ENCODE assay signal across 21 mouse cellular contexts in the genomic region with DNA sequence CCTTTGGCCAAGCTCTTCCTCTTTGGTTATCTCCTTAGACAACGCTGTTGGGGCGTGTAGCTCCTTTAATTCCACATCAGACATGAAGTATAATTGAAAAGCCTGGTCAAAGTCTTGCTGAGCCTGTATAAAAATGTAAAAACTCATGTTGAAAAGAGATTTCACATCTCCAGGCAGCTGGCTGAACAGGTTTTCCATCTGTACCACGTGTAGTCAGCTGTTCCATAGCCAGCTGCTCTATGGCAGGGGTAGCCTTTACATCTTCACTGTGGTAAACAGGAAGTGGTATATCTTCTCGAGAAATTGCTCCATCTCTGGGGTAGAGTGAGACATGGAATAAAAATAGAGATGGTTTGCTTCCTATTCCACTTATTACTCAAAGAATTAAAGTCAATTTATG. TPM values are rescaled to one million over a fixed set of nuclear protein-coding genes. Genes with fewer than 3 reads are reported as not detected.
DNase-seq lines count a peak whose midpoint lies in the region; ATAC-seq and TF ChIP-seq lines count a peak whose summit lies in the region.
"Had no signal": no experiment of that assay in that cellular context is flagged by ENCODE, and none has a peak within 500 bp of the region (broad histone marks: within the 10 kb centered on the region; RNA-seq: fewer than 3 reads in every experiment).

No protein-coding gene starts in this region.

- no peak overlapping the region for H3ac ChIP-seq in myocyte (ENCODE audit: control insufficient read depth, insufficient read length)

- H3K27me3 ChIP-seq in myocyte (ENCODE audit: control insufficient read depth, insufficient read depth, insufficient read length) = no peaks in the 10 kb centered on the region
- H3K27me3 ChIP-seq: forebrain, embryonic 13.5 days; liver, embryonic 12.5 days; neural tube, embryonic 13.5 days; stomach, embryonic 15.5 days had no signal

- DNase-seq in 416B (ENCODE audit: low read depth) = peak; percentile 62
- peak; percentile 56 for DNase-seq in CD4-positive, CD25-positive, alpha-beta regulatory T cell, adult 2 months (ENCODE audit: low read depth, low spot score)
- no peak for DNase-seq in cerebellum, adult 11-12 months
- DNase-seq in urinary bladder, postnatal 14 days (ENCODE audit: low spot score) = no peak
- DNase-seq in left cerebral cortex, postnatal 14 days (ENCODE audit: low spot score in 2 of 2) = no peak
- DNase-seq: adrenal gland, postnatal 36 days; cerebellum, adult 9-10 months; gastrocnemius, postnatal 25 days; kidney, adult 8-10 months; left cerebral cortex, postnatal 4 days; lung, embryonic 14.5 days; right cerebral cortex, postnatal 14 days had no signal

- no peak overlapping the region for H3K4me3 ChIP-seq in myocyte
- H3K4me3 ChIP-seq: forebrain, embryonic 13.5 days; liver, embryonic 12.5 days; neural tube, embryonic 13.5 days; stomach, embryonic 15.5 days had no signal

- no peaks in the 10 kb centered on the region for H3K79me2 ChIP-seq in myocyte (ENCODE audit: control insufficient read depth, insufficient read depth)

- intact Hi-C loops in left cerebral cortex, postnatal 14 days (cut with DNase I) = no loop called here

- H3K4me2 ChIP-seq in myocyte (ENCODE audit: low read depth) = no peak overlapping the region
- H3K4me2 ChIP-seq: forebrain, embryonic 13.5 days; heart, embryonic 11.5 days; liver, embryonic 12.5 days; lung, embryonic 14.5 days; neural tube, embryonic 13.5 days; stomach, embryonic 15.5 days had no signal

- no peaks in the 10 kb centered on the region for H3K36me3 ChIP-seq in myocyte (ENCODE audit: control insufficient read depth, insufficient read depth)
- H3K36me3 ChIP-seq: liver, embryonic 12.5 days; neural tube, embryonic 13.5 days; stomach, embryonic 15.5 days had no signal

- no peak for TF ChIP-seq POLR2A in myocyte (IDR thresholded peaks at IDR 0.05; ENCODE audit: insufficient read length, low read depth)

- peak; percentile 93 for ATAC-seq in common myeloid progenitor, adult 5-6 weeks (replicated peaks; ENCODE audit: low read depth, poor library complexity, severe bottlenecking)
- ATAC-seq: forebrain, embryonic 13.5 days; hindbrain, embryonic 16.5 days; liver, embryonic 12.5 days; midbrain, embryonic 16.5 days had no signal

TF ChIP-seq in myocyte, 11 proteins besides CTCF, POLR2A, EP300 and RAD21:
- TF ChIP-seq MAX (IDR thresholded peaks at IDR 0.05; ENCODE audit: low read depth) (no peak), MYOD1 (IDR thresholded peaks at IDR 0.05; ENCODE audit: control insufficient read depth in 1 of 3, insufficient read length in 2 of 3, low read depth in 2 of 3) (peak in 2 of 3 experiments; percentile 28 to 49)

RNA-seq across cellular contexts. Expression of gene Scaf8, which starts 22.1 kb away (rescaled TPM):
- 34.0 and 52.3 TPM in 2 replicates for total RNA-seq in common myeloid progenitor, adult 5-6 weeks (2017)
- polyA plus RNA-seq in myocyte (2012; fragmentation: generic; extraction: Trizol) = 15.4 TPM
- total RNA-seq in left cerebral cortex, postnatal 14 days (2021) = 10 to 100 TPM; 52.7 to 55.2 TPM

Comparison
In these comparisons a context has a peak if more than half of its experiments do, and no peak if none do; other contexts are left out.
1. DNase-seq: peak in 416B (single experiment) and CD4-positive, CD25-positive, alpha-beta regulatory T cell, adult 2 months (single experiment); none in cerebellum, adult 11-12 months (single experiment), urinary bladder, postnatal 14 days (single experiment) and left cerebral cortex, postnatal 14 days (0 of 2).